Mouse (Mus musculus) olfactory bulb, adult 2 months (tissue): ENCODE data around the gene Cbarp.

Experiments
- CTCF ChIP-seq: fragments of 200-500 bp; IDR thresholded peaks from 2 replicates; pipeline ENCODE4 v1.5.1; 2012; ENCODE audit warnings: low read depth, mild to moderate bottlenecking, low read length, moderate library complexity; ENCODE audit not compliant: insufficient read depth
- POLR2A ChIP-seq: fragments of 200-500 bp; IDR thresholded peaks from 2 replicates; pipeline ENCODE4 v1.6.1; 2012; ENCODE audit warnings: mild to moderate bottlenecking, low read depth, low read length, moderate library complexity; ENCODE audit not compliant: insufficient read depth

- TF ChIP-seq CTCF (no peak), POLR2A (no peak)
Observed at GRCm38 (mm10) chr10:80159021-80159560, 18.5 kb upstream of the Cbarp start.
